Mouse (Mus musculus): ENCODE results near the gene Greb1. TPM values are rescaled to one million over a fixed set of nuclear protein-coding genes. Genes with fewer than 3 reads are reported as not detected.

Gene Greb1
- total RNA-seq, 1 experiment: 3.2 TPM

- no peak overlapping the region for H3K27ac ChIP-seq (ENCODE audit: insufficient read depth, low read depth, low read length, poor library complexity, severe bottlenecking)
- no peaks in the 10 kb centered on the region for H3K36me3 ChIP-seq (ENCODE audit: control insufficient read depth, insufficient read depth, low read length, poor library complexity, severe bottlenecking)
Observed at GRCm38 (mm10) chr12:16763649-16764422, 36.9 kb downstream of the Greb1 start.

GRCm38 (mm10) chr12:16761461-16761860 is 39.2 kb downstream of the Greb1 start:
- Histone ChIP-seq H3K4me1 (ENCODE audit: control insufficient read depth in 2 of 2, insufficient read depth in 2 of 2, low read length in 2 of 2, poor library complexity in 1 of 2) (no peaks in the 10 kb centered on the region), H3K4me3 (ENCODE audit: insufficient read depth in 1 of 2, low read depth in 1 of 2, low read length in 2 of 2, poor library complexity in 1 of 2, severe bottlenecking in 1 of 2) (no peak overlapping the region), H3K27ac (ENCODE audit: insufficient read depth, low read depth, low read length, poor library complexity, severe bottlenecking) (no peak overlapping the region), H3K9me3 (ENCODE audit: control insufficient read depth, insufficient read depth, low read depth, low read length) (no peaks in the 10 kb centered on the region), H3K36me3 (ENCODE audit: control insufficient read depth, insufficient read depth, low read length, poor library complexity, severe bottlenecking) (no peaks in the 10 kb centered on the region), H3K9ac (ENCODE audit: insufficient read depth, low read depth, low read length, poor library complexity, severe bottlenecking) (no peak overlapping the region)
- TF ChIP-seq MAFK (IDR thresholded peaks at IDR 0.05; ENCODE audit: insufficient read depth, low read depth, low read length) (no peak), HCFC1 (IDR thresholded peaks at IDR 0.05; ENCODE audit: borderline replicate concordance, insufficient read depth, low read length) (no peak), ZNF384 (IDR thresholded peaks at IDR 0.05; ENCODE audit: low read depth, low read length) (no peak), CHD2 (IDR thresholded peaks at IDR 0.05; ENCODE audit: low read depth, low read length) (no peak), ZC3H11A (IDR thresholded peaks at IDR 0.05; ENCODE audit: borderline replicate concordance, low read depth, low read length) (no peak)
- in situ Hi-C loops (cut with MboI; ENCODE audit: low sequenced_read_pairs in 2 of 2, unreplicated experiment in 2 of 2): no loop called here
- DNase-seq (ENCODE audit: low read depth, low spot score): no peak

More at GRCm38 (mm10) chr12:16763649-16764422, 36.9 kb downstream of the Greb1 start:
- in situ Hi-C loops (cut with MboI; ENCODE audit: low sequenced_read_pairs in 2 of 2, unreplicated experiment in 2 of 2): no loop called here
- no peak overlapping the region for H3K4me3 ChIP-seq (ENCODE audit: insufficient read depth in 1 of 2, low read depth in 1 of 2, low read length in 2 of 2, poor library complexity in 1 of 2, severe bottlenecking in 1 of 2)
- no peak for DNase-seq (ENCODE audit: low read depth, low spot score)
- no peaks in the 10 kb centered on the region for H3K4me1 ChIP-seq (ENCODE audit: control insufficient read depth in 2 of 2, insufficient read depth in 2 of 2, low read length in 2 of 2, poor library complexity in 1 of 2)
- H3K9ac ChIP-seq (ENCODE audit: insufficient read depth, low read depth, low read length, poor library complexity, severe bottlenecking): no peak overlapping the region
- TF ChIP-seq HCFC1 (IDR thresholded peaks at IDR 0.05; ENCODE audit: borderline replicate concordance, insufficient read depth, low read length) (no peak), ZNF384 (IDR thresholded peaks at IDR 0.05; ENCODE audit: low read depth, low read length) (no peak), MAFK (IDR thresholded peaks at IDR 0.05; ENCODE audit: insufficient read depth, low read depth, low read length) (no peak), CHD2 (IDR thresholded peaks at IDR 0.05; ENCODE audit: low read depth, low read length) (no peak), ZC3H11A (IDR thresholded peaks at IDR 0.05; ENCODE audit: borderline replicate concordance, low read depth, low read length) (no peak)
- no peaks in the 10 kb centered on the region for H3K9me3 ChIP-seq (ENCODE audit: control insufficient read depth, insufficient read depth, low read depth, low read length)

- H3K27ac ChIP-seq (ENCODE audit: insufficient read depth, low read depth, low read length, poor library complexity, severe bottlenecking): no peak overlapping the region
- H3K9ac ChIP-seq (ENCODE audit: insufficient read depth, low read depth, low read length, poor library complexity, severe bottlenecking): no peak overlapping the region
- no peaks in the 10 kb centered on the region for H3K9me3 ChIP-seq (ENCODE audit: control insufficient read depth, insufficient read depth, low read depth, low read length)
- no peaks in the 10 kb centered on the region for H3K4me1 ChIP-seq (ENCODE audit: control insufficient read depth in 2 of 2, insufficient read depth in 2 of 2, low read length in 2 of 2, poor library complexity in 1 of 2)
- in situ Hi-C loops (cut with MboI; ENCODE audit: low sequenced_read_pairs in 2 of 2, unreplicated experiment in 2 of 2): no loop called here
- H3K36me3 ChIP-seq (ENCODE audit: control insufficient read depth, insufficient read depth, low read length, poor library complexity, severe bottlenecking): no peaks in the 10 kb centered on the region
- no peak overlapping the region for H3K4me3 ChIP-seq (ENCODE audit: insufficient read depth in 1 of 2, low read depth in 1 of 2, low read length in 2 of 2, poor library complexity in 1 of 2, severe bottlenecking in 1 of 2)
- no peak for DNase-seq (ENCODE audit: low read depth, low spot score)
- TF ChIP-seq ZNF384 (IDR thresholded peaks at IDR 0.05; ENCODE audit: low read depth, low read length): no peak
Observed at GRCm38 (mm10) chr12:16760246-16760645, 40.4 kb downstream of the Greb1 start.

- Histone ChIP-seq H3K4me1 (ENCODE audit: control insufficient read depth in 2 of 2, insufficient read depth in 2 of 2, low read length in 2 of 2, poor library complexity in 1 of 2) (peaks cover 0 to 9% of the 10 kb centered on the region in 2 experiments; a peak in 1 of 4 replicates), H3K9ac (ENCODE audit: insufficient read depth, low read depth, low read length, poor library complexity, severe bottlenecking) (no peak overlapping the region), H3K4me3 (ENCODE audit: insufficient read depth in 1 of 2, low read depth in 1 of 2, low read length in 2 of 2, poor library complexity in 1 of 2, severe bottlenecking in 1 of 2) (no peak overlapping the region), H3K36me3 (ENCODE audit: control insufficient read depth, insufficient read depth, low read length, poor library complexity, severe bottlenecking) (no peaks in the 10 kb centered on the region), H3K9me3 (ENCODE audit: control insufficient read depth, insufficient read depth, low read depth, low read length) (no peaks in the 10 kb centered on the region), H3K27ac (ENCODE audit: insufficient read depth, low read depth, low read length, poor library complexity, severe bottlenecking) (no peak overlapping the region)
- in situ Hi-C loops (cut with MboI; ENCODE audit: low sequenced_read_pairs in 2 of 2, unreplicated experiment in 2 of 2): no loop called here
- TF ChIP-seq CHD2 (IDR thresholded peaks at IDR 0.05; ENCODE audit: low read depth, low read length) (no peak), HCFC1 (IDR thresholded peaks at IDR 0.05; ENCODE audit: borderline replicate concordance, insufficient read depth, low read length) (no peak), ZNF384 (IDR thresholded peaks at IDR 0.05; ENCODE audit: low read depth, low read length) (no peak)
- no peak for DNase-seq (ENCODE audit: low read depth, low spot score)
Observed at GRCm38 (mm10) chr12:16754311-16754710, 46.4 kb downstream of the Greb1 start.

- peaks cover 0 to 9% of the 10 kb centered on the region in 2 experiments; a peak in 1 of 4 replicates for H3K4me1 ChIP-seq (ENCODE audit: control insufficient read depth in 2 of 2, insufficient read depth in 2 of 2, low read length in 2 of 2, poor library complexity in 1 of 2)
- in situ Hi-C loops (cut with MboI; ENCODE audit: low sequenced_read_pairs in 2 of 2, unreplicated experiment in 2 of 2): no loop called here
- TF ChIP-seq CHD2 (IDR thresholded peaks at IDR 0.05; ENCODE audit: low read depth, low read length) (no peak), MAFK (IDR thresholded peaks at IDR 0.05; ENCODE audit: insufficient read depth, low read depth, low read length) (no peak), ZNF384 (IDR thresholded peaks at IDR 0.05; ENCODE audit: low read depth, low read length) (no peak), HCFC1 (IDR thresholded peaks at IDR 0.05; ENCODE audit: borderline replicate concordance, insufficient read depth, low read length) (no peak), ZC3H11A (IDR thresholded peaks at IDR 0.05; ENCODE audit: borderline replicate concordance, low read depth, low read length) (no peak)
- no peak overlapping the region for H3K9ac ChIP-seq (ENCODE audit: insufficient read depth, low read depth, low read length, poor library complexity, severe bottlenecking)
- no peak overlapping the region for H3K4me3 ChIP-seq (ENCODE audit: insufficient read depth in 1 of 2, low read depth in 1 of 2, low read length in 2 of 2, poor library complexity in 1 of 2, severe bottlenecking in 1 of 2)
- H3K9me3 ChIP-seq (ENCODE audit: control insufficient read depth, insufficient read depth, low read depth, low read length): no peaks in the 10 kb centered on the region
- H3K27ac ChIP-seq (ENCODE audit: insufficient read depth, low read depth, low read length, poor library complexity, severe bottlenecking): no peak overlapping the region
- no peak for DNase-seq (ENCODE audit: low read depth, low spot score)
- no peaks in the 10 kb centered on the region for H3K36me3 ChIP-seq (ENCODE audit: control insufficient read depth, insufficient read depth, low read length, poor library complexity, severe bottlenecking)
Observed at GRCm38 (mm10) chr12:16753555-16753954, 47.1 kb downstream of the Greb1 start.
